Mouse (Mus musculus) erythroblast, adult 5-6 weeks (primary cell): ENCODE measurements around the gene Ptp4a2. TPM values are rescaled to one million over a fixed set of nuclear protein-coding genes. Genes with fewer than 3 reads are reported as not detected.
"Not testable (repeated sequence)": the region's sequence is repeated elsewhere in the genome, so short reads cannot be mapped to it uniquely, and the experiment has no call there.

Experiments used
- ATAC-seq: replicated peaks from 2 replicates; pipeline ENCODE4 v1.8.0; 2016; ENCODE audit warnings: moderate number of reproducible peaks, mild to moderate bottlenecking, moderate TSS enrichment, inconsistent platforms; ENCODE audit not compliant: poor library complexity, low FRiP score, severe bottlenecking
- total RNA-seq, 2 experiments: library from RNA; stranded (forward) in 1 of 2; stranded (reverse) in 1 of 2; fragments of 150-400 nt in 1 of 2; fragments of 200-764, 138-1000 nt in 1 of 2; gene quantifications; 2 replicates each; pipeline versions ENCODE4 v1.2.3 to v1.2.4; 2015 to 2017; ENCODE audit warnings: low replicate concordance in 2 of 2

Ptp4a2 gene
- total RNA-seq (2015; ENCODE audit: low replicate concordance) = 92.8 and 126 TPM in 2 replicates
- total RNA-seq (2017; ENCODE audit: low replicate concordance) = 74.3 and 85.6 TPM in 2 replicates

DNA sequence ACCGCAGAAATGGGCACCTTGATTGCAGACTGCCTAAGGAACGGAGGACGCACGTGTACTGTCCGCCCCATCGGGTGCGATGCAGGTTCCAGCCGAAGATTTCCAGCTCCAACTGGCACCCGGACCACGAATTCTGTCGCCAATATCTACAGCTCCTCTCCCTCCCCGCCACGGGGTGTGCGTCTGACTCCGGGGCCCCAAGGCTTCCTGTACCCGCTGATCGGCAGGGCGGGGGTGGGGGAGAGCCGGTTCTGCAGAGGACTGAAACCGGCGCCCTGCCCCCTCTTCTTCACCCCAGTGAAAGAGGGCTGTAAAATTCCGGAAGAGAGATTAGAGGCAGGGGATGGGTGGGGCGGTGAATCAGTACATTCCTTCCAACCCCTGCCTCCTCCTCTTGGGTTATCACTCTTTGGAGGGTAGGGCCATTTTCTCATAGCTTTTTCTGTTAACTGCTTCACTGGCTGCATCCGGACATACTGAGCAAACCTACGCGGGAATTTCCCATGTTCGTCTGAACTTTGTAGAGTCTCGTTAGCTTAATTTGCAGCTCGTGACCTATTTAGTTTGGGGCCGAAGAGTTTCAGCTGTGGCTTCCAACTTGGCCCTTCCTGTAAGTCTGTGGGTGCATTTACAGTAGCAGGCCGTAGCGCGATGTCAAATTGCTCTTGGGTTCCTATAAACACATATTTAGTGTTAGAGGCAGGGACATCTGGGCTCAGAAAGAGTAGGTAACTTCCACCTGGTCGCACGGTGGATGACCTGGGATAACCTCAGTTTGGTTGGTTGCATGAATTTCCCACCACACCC, at the start of gene Ptp4a2:
Ptp4a2 (plus strand) TSS at position 422 of the 807 bp plus-strand sequence.
- ATAC-seq = no peak

DNA sequence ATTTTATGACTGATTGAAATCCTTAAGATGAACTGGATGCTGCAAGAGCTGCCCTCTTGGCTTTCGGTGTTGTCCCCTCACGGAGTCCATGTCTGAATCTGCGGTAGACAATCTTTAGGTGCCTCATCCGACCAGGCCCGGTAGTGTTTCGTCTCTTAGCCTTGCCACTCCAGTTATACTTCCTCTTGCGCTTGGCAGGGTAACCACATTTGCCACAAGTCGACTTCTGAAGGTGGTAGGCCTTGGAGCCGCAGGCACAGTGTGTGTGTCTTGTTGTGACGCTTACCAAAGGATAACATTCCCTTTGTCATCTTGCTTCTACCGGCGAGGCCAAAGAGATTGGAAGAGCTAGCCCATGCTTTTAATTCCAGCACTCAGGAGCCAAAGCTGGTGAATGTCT, 49.4 kb upstream of the Ptp4a2 start:
- no peak for ATAC-seq

GRCm38 (mm10) chr4:129762496-129762895, 48.5 kb upstream of the Ptp4a2 start:
- ATAC-seq = not testable (repeated sequence)

DNA sequence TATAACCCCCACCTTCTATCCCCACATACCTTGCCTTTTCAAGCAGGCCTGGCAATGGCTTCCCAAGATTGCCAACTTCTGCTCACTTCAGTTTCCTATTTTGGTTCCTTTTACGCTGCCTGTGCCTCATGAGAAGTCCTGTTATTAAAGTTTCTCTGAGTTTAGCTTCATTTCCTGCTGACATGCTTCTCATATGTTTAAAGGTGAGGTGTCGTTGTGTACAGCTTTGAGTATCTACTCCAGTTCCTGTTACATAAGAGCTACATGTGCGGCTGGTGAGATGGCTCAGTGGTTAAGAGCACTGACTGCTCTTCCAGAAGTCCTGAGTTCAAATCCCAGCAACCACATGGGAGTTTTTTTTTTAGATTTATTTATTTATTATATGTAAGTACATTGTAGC, 45.7 kb upstream of the Ptp4a2 start:
- no peak for ATAC-seq

- ATAC-seq = no peak
Measured at GRCm38 (mm10) chr4:129767782-129768181, 43.2 kb upstream of the Ptp4a2 start.

DNA sequence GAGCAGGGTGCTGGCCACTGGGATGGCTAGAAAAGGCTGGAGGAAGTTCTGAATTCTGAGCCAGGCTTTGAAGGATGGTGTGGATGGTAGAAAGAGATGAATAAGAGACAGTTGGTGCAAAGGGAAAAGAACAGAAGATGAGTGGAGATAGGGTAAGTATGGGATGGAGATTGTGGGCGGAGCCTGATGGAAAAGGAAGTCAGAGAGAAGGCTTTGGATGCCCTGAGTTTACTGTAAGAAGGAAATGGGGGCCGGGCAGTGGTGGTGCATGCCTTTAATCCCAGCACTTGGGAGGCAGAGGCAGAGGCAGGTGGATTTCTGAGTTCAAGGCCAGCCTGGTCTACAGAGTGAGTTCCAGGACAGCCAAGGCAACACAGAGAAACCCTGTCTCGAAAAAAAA, 42.3 kb upstream of the Ptp4a2 start:
- ATAC-seq = not testable (repeated sequence)

- no peak for ATAC-seq
Measured at GRCm38 (mm10) chr4:129770600-129770999, 40.4 kb upstream of the Ptp4a2 start.

DNA sequence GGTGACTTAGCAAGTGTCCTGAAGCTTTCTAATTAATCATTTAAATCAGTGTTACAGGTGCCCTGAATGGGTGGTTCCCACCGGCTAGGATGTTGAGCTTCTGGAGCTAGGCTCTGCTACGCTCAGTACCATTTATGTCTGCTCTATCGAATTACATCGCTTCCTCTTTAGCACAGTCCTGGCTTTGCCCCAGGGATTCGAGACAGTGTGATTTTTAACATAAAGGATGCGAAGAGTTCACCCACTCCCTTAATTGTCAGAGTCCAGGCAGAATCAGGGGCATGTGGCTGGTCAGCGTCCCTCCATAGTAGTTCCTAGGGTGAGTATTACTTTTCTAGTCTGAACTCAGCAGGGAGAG, 39.7 kb upstream of the Ptp4a2 start:
- no peak for ATAC-seq

DNA sequence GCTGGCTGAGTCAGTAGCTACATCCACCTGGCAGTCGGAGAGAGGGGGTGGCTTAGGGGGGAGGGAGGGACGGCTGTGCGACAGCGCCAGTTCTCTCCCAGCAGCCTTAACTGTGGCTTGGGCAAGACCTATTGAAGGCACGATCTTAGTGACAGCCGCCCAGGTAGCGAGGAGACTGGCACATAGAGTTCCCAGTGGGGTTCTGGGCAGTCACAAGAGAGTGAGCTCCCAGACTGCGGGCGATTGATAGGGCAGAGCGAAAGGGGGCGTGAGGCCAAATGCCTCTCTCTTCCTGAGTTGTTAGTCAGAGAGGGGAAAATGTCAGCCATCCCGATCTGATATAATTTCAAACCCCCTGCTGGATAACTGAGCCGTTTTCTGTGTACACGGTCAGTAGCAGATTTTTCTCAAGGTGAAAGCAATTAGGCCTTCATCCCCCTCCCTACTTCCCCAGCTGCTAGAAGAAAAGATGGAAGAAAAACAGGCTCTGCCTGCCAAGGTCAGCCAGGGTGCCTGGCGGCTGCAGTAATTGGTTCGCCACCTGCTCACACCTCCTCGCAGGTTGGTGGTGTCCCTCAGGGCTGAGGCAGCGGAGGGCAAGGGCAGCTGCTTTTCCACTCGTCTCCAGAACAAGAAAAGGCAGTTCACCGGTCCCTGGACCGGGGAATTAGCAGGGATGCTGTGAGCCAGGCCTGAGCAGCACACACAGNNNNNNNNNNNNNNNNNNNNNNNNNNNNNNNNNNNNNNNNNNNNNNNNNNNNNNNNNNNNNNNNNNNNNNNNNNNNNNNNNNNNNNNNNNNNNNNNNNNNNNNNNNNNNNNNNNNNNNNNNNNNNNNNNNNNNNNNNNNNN, 39.1 kb upstream of the Ptp4a2 start:
- ATAC-seq = no peak

DNA sequence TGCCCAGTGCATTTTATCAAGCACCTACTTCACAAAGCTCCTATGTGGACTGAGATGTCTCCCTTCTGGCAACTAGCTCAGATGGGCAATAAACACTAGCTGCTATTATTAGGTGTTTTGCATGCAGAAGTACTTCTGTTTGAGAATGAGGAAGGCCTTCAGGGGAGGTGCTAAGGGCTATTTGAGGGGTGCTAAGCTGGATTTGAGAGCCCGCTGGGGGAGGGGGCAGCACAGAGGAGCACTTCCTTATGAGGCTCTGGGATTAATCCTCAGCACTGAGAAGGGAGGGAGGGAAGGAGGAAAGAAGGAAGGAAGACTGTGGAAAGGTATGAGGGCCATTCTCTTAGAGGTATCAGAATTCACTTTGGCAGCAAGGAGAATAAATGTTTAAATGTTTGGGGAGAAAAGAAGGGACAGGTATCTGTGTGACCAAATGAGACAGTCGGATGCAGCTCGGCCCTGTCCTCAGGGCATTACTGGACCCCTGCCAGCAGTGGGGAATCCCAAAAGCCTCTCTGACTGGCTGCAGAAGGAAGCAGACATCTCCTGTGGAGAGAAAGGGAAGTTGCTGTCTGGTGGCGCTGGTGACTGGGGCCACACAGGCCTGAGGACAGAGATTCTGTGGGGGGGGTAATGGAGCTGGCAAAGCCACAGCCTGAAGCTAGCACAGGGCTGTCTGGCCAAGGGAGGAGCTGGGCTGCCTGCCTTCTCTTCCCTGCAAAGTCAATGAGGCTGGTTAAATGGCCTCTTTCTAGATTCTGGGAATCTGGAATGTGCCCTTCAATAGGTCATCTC, 28.9 kb upstream of the Ptp4a2 start:
- ATAC-seq = no peak

- ATAC-seq = no peak
Measured at GRCm38 (mm10) chr4:129782857-129783331, 28.1 kb upstream of the Ptp4a2 start.

DNA sequence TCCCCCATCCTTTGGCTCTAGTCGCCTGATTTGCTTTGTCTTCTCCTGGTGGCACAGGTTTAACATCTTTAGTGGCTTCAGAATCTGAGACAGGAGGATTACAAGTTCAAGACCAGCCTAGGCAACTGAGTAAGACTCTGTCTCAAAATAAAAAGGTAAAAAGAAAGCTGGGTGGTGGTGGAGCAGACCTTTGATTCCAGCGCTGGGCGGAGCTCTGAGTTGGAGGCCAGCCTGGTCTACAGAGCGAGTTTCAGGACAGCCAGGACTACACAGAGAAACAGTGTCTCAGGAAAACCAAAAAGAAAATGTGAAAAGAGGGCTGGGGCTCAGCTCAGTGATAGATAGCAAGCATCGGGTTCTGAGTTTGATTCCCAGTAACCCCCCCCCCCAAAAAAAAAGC, 27.5 kb upstream of the Ptp4a2 start:
- ATAC-seq = no peak

DNA sequence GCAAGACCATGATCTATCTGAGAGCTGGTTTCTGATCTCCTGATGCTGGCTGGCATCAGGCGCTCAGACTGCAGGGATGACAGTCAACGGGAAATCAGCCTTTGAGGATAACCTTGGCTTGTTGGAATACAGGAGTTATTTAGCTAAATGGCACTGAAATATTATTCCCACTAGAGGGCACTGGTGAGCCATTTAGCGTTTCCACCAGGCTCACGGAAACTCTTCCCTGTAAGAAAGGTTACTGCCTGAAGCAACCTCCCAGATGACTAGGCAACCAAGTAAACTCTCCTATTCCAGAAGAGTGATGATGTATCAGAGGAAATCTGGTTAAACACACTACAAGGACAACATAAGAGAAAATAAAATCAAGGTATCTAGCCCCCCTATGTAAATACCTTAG, 25.8 kb upstream of the Ptp4a2 start:
- ATAC-seq = peak; percentile 88

DNA sequence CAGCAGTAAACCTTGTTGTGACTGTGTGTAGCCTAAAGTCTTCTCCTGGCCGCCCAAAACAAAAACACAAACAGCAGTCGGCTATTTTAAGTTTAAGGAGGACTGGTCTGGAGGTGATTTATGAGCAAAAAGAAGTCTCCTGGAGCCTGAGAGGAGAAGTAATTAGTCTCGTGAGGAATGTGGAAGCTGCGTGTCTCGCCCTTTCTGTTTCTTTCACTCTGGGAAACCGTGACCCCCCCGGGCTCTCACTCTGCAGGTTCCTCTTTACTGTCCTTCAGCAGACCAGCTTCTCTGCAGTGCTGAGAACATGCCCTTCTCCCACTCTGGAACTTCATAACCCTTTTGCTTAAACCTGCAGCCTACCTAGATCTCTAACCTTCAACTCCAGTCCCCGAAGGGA, 22.3 kb upstream of the Ptp4a2 start:
- ATAC-seq = no peak

GRCm38 (mm10) chr4:129789635-129790034, 21.4 kb upstream of the Ptp4a2 start:
- no peak for ATAC-seq

DNA sequence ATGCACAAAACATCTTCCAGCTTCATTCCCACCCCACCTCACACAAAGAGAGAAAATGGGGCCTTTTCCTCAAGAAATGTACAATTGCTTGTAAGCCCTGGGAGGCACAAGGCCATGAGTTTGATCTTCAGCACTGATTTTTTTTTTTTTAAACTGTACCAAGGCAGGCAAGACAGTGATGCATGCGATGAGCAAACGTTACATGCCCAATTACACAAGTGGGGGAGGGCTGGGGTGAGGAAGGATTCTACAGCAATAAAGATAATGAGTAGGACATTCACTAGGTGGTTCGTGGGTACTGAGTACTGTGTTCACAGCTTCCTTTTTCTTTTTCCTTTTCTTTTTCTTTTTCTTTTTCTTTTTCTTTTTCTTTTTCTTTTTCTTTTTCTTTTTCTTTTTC, 20.5 kb upstream of the Ptp4a2 start:
- ATAC-seq = no peak

DNA sequence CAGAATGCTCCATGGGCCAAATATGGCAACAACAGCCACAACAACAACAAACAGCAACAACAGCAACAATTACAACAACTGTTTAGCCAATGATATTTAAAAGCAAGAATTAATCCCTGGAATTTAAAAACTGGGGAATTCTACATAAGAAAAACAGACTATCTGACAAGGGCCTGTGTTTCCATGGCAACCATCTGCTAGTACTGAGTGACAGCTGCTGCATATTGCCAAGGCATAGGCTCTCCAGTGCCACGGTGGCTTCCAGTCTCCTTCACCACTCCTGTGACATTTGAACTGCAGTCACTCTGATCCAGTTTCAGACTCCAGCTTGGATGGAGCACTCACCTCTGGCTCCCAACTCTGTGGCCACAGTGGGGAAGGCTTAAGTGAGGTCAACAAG, 19.6 kb upstream of the Ptp4a2 start:
- ATAC-seq = no peak

DNA sequence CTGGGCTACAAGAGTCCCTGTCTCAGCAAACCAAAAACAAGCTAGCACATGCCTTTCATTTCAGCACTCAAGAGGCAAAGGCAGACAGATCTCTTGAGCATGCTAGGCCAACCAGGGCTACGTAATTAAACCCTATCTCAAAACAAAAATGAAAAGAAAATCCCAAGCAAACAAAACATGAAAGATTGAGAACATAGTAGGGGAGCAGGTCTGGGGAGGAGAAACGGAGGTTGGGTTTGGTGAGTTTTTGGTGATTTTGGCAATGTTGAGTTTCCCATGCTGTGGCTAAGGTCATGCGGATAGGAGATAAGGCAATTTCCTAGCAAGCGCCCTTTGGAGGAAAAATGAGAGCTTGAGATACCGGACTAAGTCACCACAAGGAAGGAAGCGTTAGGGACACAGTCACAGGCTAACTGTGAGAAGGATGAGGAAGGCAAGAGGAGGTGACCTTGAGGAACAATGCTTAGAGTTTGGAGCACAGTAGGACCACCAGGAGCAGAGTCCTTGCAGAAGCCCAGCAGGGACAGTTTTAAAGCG, 18.3 kb upstream of the Ptp4a2 start:
- ATAC-seq = no peak

- 0 out of 2 replicates have a peak, but pooled peaks have one; percentile 43 for ATAC-seq
Measured at GRCm38 (mm10) chr4:129793713-129794329, 17.2 kb upstream of the Ptp4a2 start.
